Mouse (Mus musculus) cerebellum, adult 9-10 months (tissue): ENCODE measurements around the gene Tmsb15b1.
"Not testable (repeated sequence)": the region's sequence is repeated elsewhere in the genome, so short reads cannot be mapped to it uniquely, and the experiment has no call there.

Experiments
- DNase-seq: peaks from one replicate; pipeline ENCODE4 v3.0.0; 2022

Gene Tmsb15b1

GRCm38 (mm10) chrX:136976424-136977084, at the start of gene Tmsb15b1, which contains the start of gene Tmsb15l:
Gene Tmsb15b1 (minus strand): TSS chrX:136976874.
Gene Tmsb15l (minus strand): TSS chrX:136976869.
- peak; percentile 67 for DNase-seq

- DNase-seq: peak; percentile 69
Measured at GRCm38 (mm10) chrX:137019310-137019709, 42.6 kb upstream of the Tmsb15b1 start.

GRCm38 (mm10) chrX:137017668-137018067, 41.0 kb upstream of the Tmsb15b1 start:
- no peak for DNase-seq

GRCm38 (mm10) chrX:137015099-137015709, 38.5 kb upstream of the Tmsb15b1 start:
- DNase-seq: peak; percentile 81

GRCm38 (mm10) chrX:136996256-136996655, 19.6 kb upstream of the Tmsb15b1 start:
- no peak for DNase-seq

- DNase-seq: peak; percentile 53
Measured at GRCm38 (mm10) chrX:136993641-136994040, 17.0 kb upstream of the Tmsb15b1 start.

GRCm38 (mm10) chrX:136992978-136993547, 16.4 kb upstream of the Tmsb15b1 start, which contains the start of gene Zcchc18:
Gene Zcchc18 (plus strand): TSS chrX:136993155.
- peak; percentile 87 for DNase-seq

GRCm38 (mm10) chrX:136992191-136992965, 15.7 kb upstream of the Tmsb15b1 start:
- DNase-seq: peak; percentile 65

- no peak for DNase-seq
Measured at GRCm38 (mm10) chrX:136991274-136991673, 14.6 kb upstream of the Tmsb15b1 start.

- DNase-seq: no peak
Measured at GRCm38 (mm10) chrX:136986039-136986438, 9.4 kb upstream of the Tmsb15b1 start.

- DNase-seq: peak; percentile 64
Measured at GRCm38 (mm10) chrX:136978616-136979015, 1.9 kb upstream of the Tmsb15b1 start.

- DNase-seq: not testable (repeated sequence)
Measured at GRCm38 (mm10) chrX:136975397-136975796, 1.3 kb downstream of the Tmsb15b1 start, which contains the start of gene Tmsb15b2. Gene Tmsb15b2 (minus strand): TSS chrX:136975497.

- peak; percentile 39 for DNase-seq
Measured at GRCm38 (mm10) chrX:136959688-136960087, 17.0 kb downstream of the Tmsb15b1 start.

- DNase-seq: not testable (repeated sequence)
Measured at GRCm38 (mm10) chrX:136958300-136958699, 18.4 kb downstream of the Tmsb15b1 start.

GRCm38 (mm10) chrX:136957583-136958279, 18.9 kb downstream of the Tmsb15b1 start:
- peak; percentile 95 for DNase-seq

- DNase-seq: no peak
Measured at GRCm38 (mm10) chrX:136937985-136938384, 38.7 kb downstream of the Tmsb15b1 start.

- DNase-seq: no peak
Measured at GRCm38 (mm10) chrX:136927031-136927430, 49.6 kb downstream of the Tmsb15b1 start, which contains the start of gene H2bfm. Gene H2bfm (plus strand): TSS chrX:136927325.

GRCm38 (mm10) chrX:136925863-136926262, 50.8 kb downstream of the Tmsb15b1 start:
- no peak for DNase-seq
